In genomic region chr19:3766378-3766777, GRCm38 (mm10) we compare ENCODE assay signal across 10 mouse cellular contexts. TPM values are rescaled to one million over a fixed set of nuclear protein-coding genes. Genes with fewer than 3 reads are reported as not detected.
A peak's percentile ranks its signal among the peaks of the same experiment; 100 is the strongest.
DNase-seq lines count a peak whose midpoint lies in the region; ATAC-seq and TF ChIP-seq lines count a peak whose summit lies in the region.
"Had no signal": no experiment of that assay in that cellular context is flagged by ENCODE, and none has a peak within 500 bp of the region (broad histone marks: within the 10 kb centered on the region; RNA-seq: fewer than 3 reads in every experiment).

No protein-coding gene starts in this region.

- H3K27me3 ChIP-seq in lung, embryonic 15.5 days = no peaks in the 10 kb centered on the region
- H3K27me3 ChIP-seq in hindbrain, embryonic 10.5 days (ENCODE audit: insufficient read depth, poor library complexity, severe bottlenecking) = no peaks in the 10 kb centered on the region
- no peaks in the 10 kb centered on the region for H3K27me3 ChIP-seq in limb, embryonic 14.5 days (ENCODE audit: control insufficient read depth, insufficient read depth, low read length)
- H3K27me3 ChIP-seq in stomach, embryonic 16.5 days (ENCODE audit: control insufficient read depth, insufficient read depth, low read length) = no peaks in the 10 kb centered on the region

- peaks cover 22% of the 10 kb centered on the region for H3K4me1 ChIP-seq in lung, embryonic 15.5 days
- peaks cover 27% of the 10 kb centered on the region for H3K4me1 ChIP-seq in hindbrain, embryonic 10.5 days (replicated peaks)
- peaks cover 8% of the 10 kb centered on the region for H3K4me1 ChIP-seq in limb, embryonic 14.5 days (ENCODE audit: control insufficient read depth, insufficient read depth, low read length)
- H3K4me1 ChIP-seq in stomach, embryonic 16.5 days (ENCODE audit: control insufficient read depth, insufficient read depth, low read length) = peaks cover 4% of the 10 kb centered on the region

- H3K4me2 ChIP-seq in lung, embryonic 15.5 days = peak overlapping the region; percentile 90
- H3K4me2 ChIP-seq in limb, embryonic 14.5 days (replicated peaks; ENCODE audit: low read depth, low read length, severe bottlenecking) = no peak overlapping the region
- H3K4me2 ChIP-seq in stomach, embryonic 16.5 days (ENCODE audit: low read depth, low read length) = 0 out of 2 replicates have a peak overlapping the region, but pooled peaks have one; percentile 79

- ATAC-seq in lung, embryonic 15.5 days (ENCODE audit: borderline replicate concordance, extremely low read depth, low FRiP score, low TSS enrichment) = no peak
- no peak for ATAC-seq in limb, embryonic 14.5 days (ENCODE audit: low FRiP score, low read depth)
- no peak for ATAC-seq in stomach, embryonic 16.5 days (ENCODE audit: insufficient read depth, low FRiP score)
- ATAC-seq: Patski had no signal

- DNase-seq in lung, postnatal 4 days = no peak
- DNase-seq in hindbrain, embryonic 10.5 days (ENCODE audit: low spot score) = no peak
- DNase-seq in limb, embryonic 14.5 days (ENCODE audit: low spot score) = no peak
- DNase-seq in thymus, postnatal 4 days = no peak
- no peak for DNase-seq in gastrocnemius, postnatal 25 days
- DNase-seq: gastrocnemius, postnatal 10 days; layer of hippocampus, postnatal 36 days had no signal

- H3K9ac ChIP-seq in lung, embryonic 15.5 days = no peak overlapping the region
- H3K9ac ChIP-seq in limb, embryonic 14.5 days (ENCODE audit: low read depth, low read length, severe bottlenecking) = no peak overlapping the region
- H3K9ac ChIP-seq in stomach, embryonic 16.5 days (ENCODE audit: low read length) = no peak overlapping the region

- no peak for TF ChIP-seq POLR2A in limb, embryonic 14.5 days (IDR thresholded peaks at IDR 0.05; ENCODE audit: borderline replicate concordance, extremely low read depth, insufficient read depth, insufficient read length)

- WGBS in lung, embryonic 15.5 days = 86% methylated on average over 5 of the region's 5 CpGs
- 93% methylated on average over 5 of the region's 5 CpGs for WGBS in hindbrain, embryonic 10.5 days
- whole genome bisulfite sequencing in limb, embryonic 14.5 days = 93% methylated on average over 5 of the region's 5 CpGs
- 86% methylated on average over 5 of the region's 5 CpGs for WGBS in stomach, embryonic 16.5 days

- H3K9me3 ChIP-seq in lung, embryonic 15.5 days = no peaks in the 10 kb centered on the region
- no peaks in the 10 kb centered on the region for H3K9me3 ChIP-seq in hindbrain, embryonic 10.5 days
- no peaks in the 10 kb centered on the region for H3K9me3 ChIP-seq in limb, embryonic 14.5 days (ENCODE audit: control insufficient read depth, low read length)
- H3K9me3 ChIP-seq in stomach, embryonic 16.5 days (replicated peaks; ENCODE audit: control insufficient read depth, low read length) = no peaks in the 10 kb centered on the region

- no peak overlapping the region for H3K27ac ChIP-seq in lung, embryonic 15.5 days
- H3K27ac ChIP-seq in hindbrain, embryonic 10.5 days = peak overlapping the region; percentile 100; the same call in 1 of the 2 replicates
- H3K27ac ChIP-seq in limb, embryonic 14.5 days (replicated peaks; ENCODE audit: low read depth, low read length) = no peak overlapping the region
- no peak overlapping the region for H3K27ac ChIP-seq in stomach, embryonic 16.5 days (ENCODE audit: low read length)

- no peaks in the 10 kb centered on the region; the same call in 1 of the 2 replicates for H3K36me3 ChIP-seq in lung, embryonic 15.5 days
- H3K36me3 ChIP-seq in hindbrain, embryonic 10.5 days = peaks cover 9% of the 10 kb centered on the region; the same call in 1 of the 2 replicates
- H3K36me3 ChIP-seq in limb, embryonic 14.5 days (ENCODE audit: control insufficient read depth, insufficient read depth, low read length) = 0 out of 2 replicates have a peak, but pooled peaks cover 1% of the 10 kb centered on the region
- H3K36me3 ChIP-seq in stomach, embryonic 16.5 days (ENCODE audit: control insufficient read depth, insufficient read depth, low read length) = no peaks in the 10 kb centered on the region

- peak overlapping the region; percentile 80; the same call in 1 of the 2 replicates for H3K4me3 ChIP-seq in lung, embryonic 15.5 days
- H3K4me3 ChIP-seq in hindbrain, embryonic 10.5 days = peak overlapping the region; percentile 96
- peak overlapping the region; percentile 97; the same call in 1 of the 2 replicates for H3K4me3 ChIP-seq in limb, embryonic 14.5 days (replicated peaks; ENCODE audit: low read length)
- no peak overlapping the region for H3K4me3 ChIP-seq in stomach, embryonic 16.5 days (replicated peaks; ENCODE audit: low read length)

RNA-seq across cellular contexts. Expression of gene Kmt5b, which starts 0.8 kb away (rescaled TPM):
- polyA plus RNA-seq in lung, embryonic 15.5 days (2015; fragmentation: Nextera tagmentation; extraction: Ambion mirVana) = 25.9 and 31.8 TPM in 2 replicates
- polyA plus RNA-seq in hindbrain, embryonic 10.5 days (2016; fragmentation: Nextera tagmentation; extraction: Ambion mirVana) = 30.6 and 37.1 TPM in 2 replicates
- 36.5 TPM in 2 replicates for polyA plus RNA-seq in limb, embryonic 14.5 days (2012; rRNA removed)
- 25.2 and 31.8 TPM in 2 replicates for polyA plus RNA-seq in limb, embryonic 14.5 days (2014; fragmentation: Nextera tagmentation; extraction: Ambion mirVana)
- 22.2 and 22.6 TPM in 2 replicates for polyA plus RNA-seq in stomach, embryonic 16.5 days (2015; fragmentation: Nextera tagmentation; extraction: Ambion mirVana)
- 10 to 100 TPM; 19.1 to 20.2 TPM for total RNA-seq in gastrocnemius, postnatal 25 days (2021)

RNA-seq across cellular contexts. Expression of gene 1810055G02Rik, which starts 58.3 kb away (rescaled TPM):
- polyA plus RNA-seq in lung, embryonic 15.5 days (2015; fragmentation: Nextera tagmentation; extraction: Ambion mirVana) = 31.9 and 32.2 TPM in 2 replicates
- 45.7 and 46.9 TPM in 2 replicates for polyA plus RNA-seq in hindbrain, embryonic 10.5 days (2016; fragmentation: Nextera tagmentation; extraction: Ambion mirVana)
- 76.0 and 94.1 TPM in 2 replicates for polyA plus RNA-seq in limb, embryonic 14.5 days (2012; rRNA removed)
- 56.4 and 56.9 TPM in 2 replicates for polyA plus RNA-seq in limb, embryonic 14.5 days (2014; fragmentation: Nextera tagmentation; extraction: Ambion mirVana)
- polyA plus RNA-seq in stomach, embryonic 16.5 days (2015; fragmentation: Nextera tagmentation; extraction: Ambion mirVana) = 37.1 and 39.9 TPM in 2 replicates
- 10 to 100 TPM; 10.8 to 12.6 TPM for total RNA-seq in gastrocnemius, postnatal 25 days (2021)
